Mouse (Mus musculus): Measurements from ENCODE around the gene Mblac2. TPM values are rescaled to one million over a fixed set of nuclear protein-coding genes. Genes with fewer than 3 reads are reported as not detected.
A peak's percentile ranks its signal among the peaks of the same experiment; 100 is the strongest.
"Not testable (repeated sequence)": the region's sequence is repeated elsewhere in the genome, so short reads cannot be mapped to it uniquely, and the experiment has no call there.

Gene Mblac2
- total RNA-seq (2021) = 1 to 10 TPM; 2.5 to 3.1 TPM

DNA sequence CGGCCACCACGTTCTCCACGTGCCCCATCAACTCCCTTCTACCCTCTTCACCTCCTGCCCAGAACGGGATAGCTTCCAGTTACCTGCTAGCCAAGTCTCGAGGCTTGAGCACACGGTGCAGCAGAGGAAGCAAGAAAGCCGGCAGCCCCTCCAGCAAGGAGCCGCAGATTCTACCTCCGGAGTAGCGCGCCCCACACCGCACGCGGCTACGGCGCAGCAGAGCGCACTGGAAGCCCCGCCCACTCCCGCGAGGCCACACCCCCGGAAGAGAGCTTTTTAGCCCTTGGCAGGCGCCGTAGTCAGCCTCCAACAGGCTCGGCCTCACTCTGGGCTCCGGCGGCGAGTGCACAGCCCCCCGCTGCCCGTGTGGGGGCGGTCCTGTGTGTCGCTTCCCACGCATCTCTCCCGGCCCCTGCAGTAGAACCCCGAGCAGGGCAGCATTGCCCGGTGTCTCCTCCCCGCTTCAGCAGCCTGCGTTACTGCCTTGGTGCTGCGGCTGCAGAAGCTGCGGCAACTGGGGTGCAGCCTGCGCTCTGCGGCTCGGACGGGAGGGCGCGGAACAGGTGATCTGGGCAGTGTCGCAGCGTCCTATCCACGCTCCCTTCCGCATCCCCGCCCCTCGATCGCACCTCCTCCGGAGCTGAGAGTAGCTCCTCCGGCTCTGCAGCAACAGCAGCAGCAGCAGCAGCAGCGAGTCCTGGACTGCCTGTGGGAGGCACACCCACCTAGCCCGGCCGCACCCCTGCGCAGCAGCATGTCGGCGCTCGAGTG is at the start of gene Mblac2, which contains the start of gene Polr3g:
Mblac2 (plus strand) TSS at position 567 of the 771 bp plus-strand sequence.
Polr3g (minus strand) TSS at position 239 of the 771 bp plus-strand sequence.
- intact Hi-C loops (cut with DNase I) = loop anchor here (5.0 kb wide), 1 partner anchor 46 kb away; no protein-coding TSS in a partner anchor

DNA sequence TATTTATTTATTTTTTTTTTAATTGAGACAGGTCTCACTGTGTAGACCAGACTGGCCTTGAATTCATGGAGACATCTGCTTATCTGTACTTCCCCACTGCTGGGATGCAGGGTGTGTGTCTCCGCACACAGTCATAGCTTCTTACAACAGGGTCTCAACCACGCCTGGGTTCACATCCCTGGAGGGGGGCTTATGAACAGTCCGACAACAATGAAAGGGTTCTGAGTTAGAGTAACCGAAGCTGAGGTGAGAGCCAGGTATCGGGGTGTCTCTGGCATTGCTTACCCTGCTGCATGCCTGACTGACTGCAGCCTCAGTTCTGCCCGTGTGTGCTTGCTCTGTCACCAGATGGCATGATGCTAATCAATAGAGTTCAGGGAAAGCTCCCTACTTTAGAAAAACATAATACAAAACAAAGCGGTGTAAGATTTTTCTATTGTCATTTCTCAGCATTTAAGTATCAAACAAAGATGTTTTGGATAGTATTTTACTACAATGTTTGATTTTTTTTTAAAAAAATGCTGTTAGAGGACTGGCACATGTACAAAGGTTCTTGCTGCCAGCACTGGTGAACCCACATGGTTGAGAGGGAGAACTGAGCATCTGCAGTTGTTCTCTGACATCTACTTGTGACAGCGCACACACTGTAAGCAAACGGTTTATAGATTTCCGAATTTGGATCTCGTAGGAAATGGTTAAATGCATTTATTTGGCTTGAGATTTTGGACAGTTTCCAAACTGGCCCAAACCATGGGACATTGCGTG is 47.4 kb upstream of the Mblac2 start:
- intact Hi-C loops (cut with DNase I) = no loop called here
- DNase-seq (ENCODE audit: low spot score) = no peak

More for the DNA sequence above, at the start of gene Mblac2, which contains the start of gene Polr3g:
- peak; percentile 84 for DNase-seq (ENCODE audit: low spot score)

DNA sequence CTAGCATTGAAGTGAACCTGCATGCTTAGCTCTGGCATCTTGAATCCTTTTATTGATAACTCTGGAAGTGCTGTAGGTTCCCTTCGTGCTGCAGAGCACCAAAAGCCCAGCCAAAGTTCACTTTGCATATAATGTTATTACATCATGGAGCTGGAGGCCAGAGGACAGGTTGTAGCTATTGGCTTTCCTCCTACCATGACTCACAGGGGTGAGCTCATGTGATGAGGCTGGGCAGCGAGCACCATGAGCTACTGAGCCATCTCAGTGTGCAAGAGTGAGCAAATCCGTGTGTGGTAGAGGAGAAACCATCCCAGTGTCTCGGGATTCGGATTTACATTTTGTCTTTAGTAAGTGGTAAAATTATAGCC is 46.8 kb upstream of the Mblac2 start:
- intact Hi-C loops (cut with DNase I) = no loop called here
- no peak for DNase-seq (ENCODE audit: low spot score)

DNA sequence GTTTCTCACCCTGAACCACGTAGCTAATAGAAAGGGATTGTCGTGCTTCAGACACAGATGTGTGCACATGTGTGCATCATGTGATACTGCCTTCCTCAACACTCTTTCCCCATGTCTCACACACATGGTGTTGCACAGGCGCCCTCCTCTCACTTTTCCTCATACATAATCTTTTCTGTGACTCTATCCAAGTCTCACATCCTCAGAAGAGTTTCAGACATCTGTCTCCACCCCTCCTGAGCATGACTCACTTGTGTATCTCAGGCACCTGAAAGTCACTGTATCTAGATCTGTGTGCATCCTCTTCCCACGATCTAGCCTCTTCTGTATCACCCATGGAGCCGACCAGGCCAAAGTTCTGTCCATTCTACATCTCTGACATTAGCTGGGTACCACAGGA is 43.4 kb upstream of the Mblac2 start:
- DNase-seq (ENCODE audit: low spot score) = no peak
- intact Hi-C loops (cut with DNase I) = no loop called here

DNA sequence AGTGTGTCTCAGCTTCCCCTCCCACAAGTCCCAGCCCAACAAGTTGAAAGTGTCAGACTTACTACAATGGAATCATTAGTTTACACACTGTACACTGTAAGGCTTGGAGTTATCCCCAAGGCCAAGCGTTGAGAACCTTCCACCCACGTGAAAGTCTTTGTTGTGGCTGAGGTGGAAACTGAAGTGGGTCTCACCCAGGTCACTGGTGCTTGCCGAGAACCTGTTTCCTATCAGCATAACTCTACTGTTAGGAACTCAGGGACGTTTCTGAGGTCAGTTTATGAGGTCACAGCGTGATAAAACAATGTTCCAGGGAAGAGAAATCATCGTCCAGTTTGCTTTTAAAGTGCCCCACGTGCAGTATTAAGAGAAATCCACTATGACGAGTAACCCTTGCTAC is 35.8 kb upstream of the Mblac2 start:
- intact Hi-C loops (cut with DNase I) = no loop called here
- no peak for DNase-seq (ENCODE audit: low spot score)

DNA sequence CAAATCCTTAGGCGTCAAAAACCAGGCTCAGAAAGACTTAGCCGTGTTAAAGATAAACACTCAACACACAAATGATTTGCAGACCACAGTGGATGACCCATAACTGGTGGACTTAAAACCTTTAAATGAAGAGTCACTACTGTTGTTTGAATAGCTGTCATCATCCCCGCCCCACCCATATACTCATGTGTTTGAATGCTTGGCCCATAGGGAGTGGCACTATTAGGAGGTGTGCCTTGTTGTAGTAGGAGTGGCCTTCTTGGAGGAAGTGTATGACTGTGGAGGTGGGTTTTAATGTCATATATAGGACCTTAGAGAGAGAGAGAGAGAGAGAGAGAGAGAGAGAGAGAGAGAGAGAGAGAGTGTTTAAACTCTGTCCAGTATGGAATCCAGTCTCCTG is 28.0 kb upstream of the Mblac2 start:
- no peak for DNase-seq (ENCODE audit: low spot score)
- intact Hi-C loops (cut with DNase I) = no loop called here

DNA sequence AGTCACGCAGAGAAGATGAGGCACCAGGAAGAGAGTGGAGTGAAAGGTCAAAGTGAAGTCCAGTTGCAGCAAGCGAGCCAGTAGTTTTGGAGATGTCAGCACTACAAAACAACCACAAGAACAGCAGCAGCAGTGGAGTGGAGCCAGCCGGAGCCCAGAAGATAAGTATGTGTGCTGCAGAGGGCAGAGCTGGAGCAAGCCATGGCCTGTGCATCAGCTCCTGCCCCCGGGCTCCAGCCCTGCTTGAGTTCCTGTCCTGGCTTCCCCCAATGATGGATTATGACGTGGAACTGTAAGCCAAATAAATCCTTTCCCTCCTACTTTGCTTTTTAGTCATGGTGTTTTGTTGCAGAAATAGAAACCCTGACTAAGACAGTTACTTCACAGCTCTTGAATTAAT is 26.9 kb upstream of the Mblac2 start:
- intact Hi-C loops (cut with DNase I) = no loop called here

DNA sequence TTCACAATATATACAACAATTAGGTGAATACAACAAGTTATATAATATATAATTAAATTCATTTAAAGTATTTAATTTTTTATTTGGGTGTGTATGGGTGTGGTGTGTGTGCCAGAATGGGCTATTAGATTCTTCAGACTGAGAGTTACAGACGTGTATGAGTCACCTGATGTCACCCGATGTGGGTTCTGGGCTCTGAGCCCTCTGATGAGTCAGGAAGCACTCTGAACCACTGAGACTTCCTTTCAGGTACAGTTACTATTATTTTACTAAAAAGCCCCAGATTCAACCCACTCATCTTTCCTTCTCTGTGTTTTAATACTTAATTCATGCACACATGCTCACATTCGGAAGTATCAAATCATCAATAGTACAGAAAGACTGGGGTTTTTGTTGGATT is 26.3 kb upstream of the Mblac2 start:
- no peak for DNase-seq (ENCODE audit: low spot score)
- intact Hi-C loops (cut with DNase I) = no loop called here

More for the DNA sequence above, 26.9 kb upstream of the Mblac2 start:
- no peak for DNase-seq (ENCODE audit: low spot score)

DNA sequence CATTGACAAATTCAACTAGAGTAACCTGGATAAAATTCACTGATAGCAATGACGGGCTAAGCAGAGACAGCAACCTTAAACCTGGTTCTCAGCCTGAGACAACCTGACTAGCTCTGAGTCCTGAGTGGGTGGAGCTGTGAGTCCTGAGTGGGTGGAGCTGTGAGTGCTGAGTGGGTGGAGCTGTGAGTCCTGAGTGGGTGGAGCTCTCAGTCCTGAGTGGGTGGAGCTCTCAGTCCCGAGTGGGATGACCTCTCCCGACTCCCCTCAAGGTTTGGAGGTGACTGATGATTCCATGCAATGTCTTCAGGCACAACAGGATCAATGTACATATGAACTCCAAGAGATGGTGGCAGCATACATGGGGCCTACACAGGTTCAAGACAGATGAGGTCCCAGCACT is 21.6 kb upstream of the Mblac2 start:
- intact Hi-C loops (cut with DNase I) = no loop called here
- no peak for DNase-seq (ENCODE audit: low spot score)

DNA sequence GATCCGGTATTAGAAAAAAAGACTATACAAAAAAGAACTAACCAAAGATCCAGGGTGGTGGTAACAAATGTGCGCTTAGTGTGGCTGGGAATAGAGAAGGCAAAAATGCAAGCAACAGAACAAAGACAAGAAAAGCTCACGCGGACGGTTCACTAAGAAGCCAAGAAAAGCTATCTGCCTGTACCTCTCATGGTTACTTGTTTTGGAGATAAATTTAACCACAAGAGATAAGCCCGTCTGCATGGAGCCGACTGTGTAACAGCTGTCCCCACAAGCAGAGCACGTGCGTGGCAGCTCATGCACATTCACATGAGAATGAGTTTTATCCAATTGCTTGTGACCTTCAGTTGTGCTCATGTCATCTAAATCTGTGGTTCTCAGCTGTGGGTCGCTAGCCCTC is 20.7 kb upstream of the Mblac2 start:
- no peak for DNase-seq (ENCODE audit: low spot score)
- intact Hi-C loops (cut with DNase I) = no loop called here

DNA sequence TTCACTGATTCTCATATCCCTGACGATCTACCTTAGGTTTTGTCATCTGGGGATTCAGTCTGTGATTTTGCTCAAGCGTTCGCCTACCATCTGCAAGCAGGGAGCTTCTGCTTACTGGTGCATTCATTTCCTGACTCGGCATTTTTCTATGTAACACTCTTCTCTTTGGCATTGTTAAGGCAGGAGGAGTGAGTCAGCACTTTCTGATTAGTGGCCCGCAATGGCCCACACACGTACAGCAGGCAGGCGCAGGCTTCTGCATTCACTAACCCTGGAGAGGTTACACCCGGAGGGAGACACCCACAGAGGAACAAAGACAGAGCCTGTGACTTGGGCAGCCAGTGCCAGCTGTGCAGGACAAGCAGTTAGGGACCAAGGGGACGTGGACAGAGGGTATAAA is 19.5 kb upstream of the Mblac2 start:
- DNase-seq (ENCODE audit: low spot score) = no peak
- intact Hi-C loops (cut with DNase I) = no loop called here

DNA sequence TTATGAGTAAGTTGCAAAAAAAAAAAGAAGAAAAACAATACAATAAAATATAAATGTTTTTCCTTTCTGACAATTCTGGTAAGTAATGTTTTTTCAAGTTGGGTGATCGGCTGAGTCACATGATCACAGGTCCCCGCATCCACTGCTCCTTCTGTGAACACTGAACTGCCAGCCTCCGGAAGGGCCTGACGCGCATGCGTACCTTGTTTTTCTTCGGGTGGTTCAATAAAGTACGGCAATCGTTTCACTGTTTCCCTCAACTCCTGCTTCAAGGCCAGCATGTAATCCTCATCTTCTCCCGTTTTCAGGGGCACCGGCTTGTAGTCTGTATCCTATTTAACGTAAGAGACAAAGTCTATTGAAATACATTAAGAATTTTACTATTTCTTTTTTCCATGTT is 16.7 kb upstream of the Mblac2 start:
- intact Hi-C loops (cut with DNase I) = no loop called here
- no peak for DNase-seq (ENCODE audit: low spot score)

DNA sequence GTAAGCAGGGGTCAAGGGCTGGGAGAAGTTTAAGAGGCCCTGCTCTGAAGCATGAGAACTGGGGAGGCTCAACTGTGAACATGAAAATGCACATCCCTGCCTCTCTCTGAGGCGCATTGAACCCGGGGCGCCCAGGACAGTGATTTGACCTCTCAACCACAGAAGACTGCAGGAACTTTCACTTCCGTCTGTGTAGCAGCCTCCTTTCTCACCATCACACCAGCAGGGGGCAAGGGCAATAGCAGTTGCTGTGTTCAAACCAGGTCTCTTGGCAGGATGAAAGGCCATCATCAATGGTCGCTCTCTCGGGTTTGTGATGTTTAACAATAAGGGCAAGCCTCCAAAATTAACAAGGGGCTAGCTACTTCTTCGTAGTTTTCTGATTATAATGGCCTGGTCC is 8.0 kb upstream of the Mblac2 start:
- no peak for DNase-seq (ENCODE audit: low spot score)
- intact Hi-C loops (cut with DNase I) = no loop called here

DNA sequence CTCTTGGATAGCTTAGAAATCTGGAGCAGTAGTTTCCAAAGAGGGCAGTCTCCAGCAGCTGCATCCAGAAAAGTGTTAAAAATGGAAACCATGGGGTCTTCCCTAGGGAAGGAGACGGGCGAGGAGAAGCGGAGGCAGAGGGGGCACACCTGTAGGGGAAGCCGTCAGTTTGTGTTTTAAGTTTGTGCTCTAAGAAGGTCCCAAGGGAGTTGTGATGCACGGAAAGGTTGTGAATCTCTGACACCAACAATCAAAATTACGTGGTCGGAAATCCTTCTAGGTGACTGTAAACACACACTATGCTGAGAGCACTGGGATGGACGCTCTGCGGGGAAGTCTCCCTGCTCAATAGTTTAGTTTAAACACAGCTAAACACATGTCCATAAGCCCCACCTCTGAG is 7.5 kb upstream of the Mblac2 start:
- DNase-seq (ENCODE audit: low spot score) = no peak
- intact Hi-C loops (cut with DNase I) = no loop called here

DNA sequence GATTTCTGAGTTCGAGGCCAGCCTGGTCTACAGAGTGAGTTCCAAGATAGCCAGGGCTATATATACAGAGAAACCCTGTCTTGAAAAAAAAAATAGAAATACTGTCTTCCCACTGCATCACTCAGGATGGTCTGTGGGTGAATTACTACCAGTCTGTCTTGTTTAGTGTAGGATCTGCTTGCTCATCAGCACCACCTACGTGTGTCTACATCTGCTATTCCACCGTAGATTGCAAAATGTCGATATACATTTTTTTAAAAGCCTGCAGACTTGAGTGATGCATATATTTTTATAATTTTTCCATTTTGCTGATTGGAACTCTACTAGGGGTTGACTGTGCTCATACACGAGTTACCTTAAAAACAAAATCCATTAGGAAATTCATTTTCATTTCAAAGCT is 4.8 kb upstream of the Mblac2 start:
- no peak for DNase-seq (ENCODE audit: low spot score)
- intact Hi-C loops (cut with DNase I) = no loop called here

DNA sequence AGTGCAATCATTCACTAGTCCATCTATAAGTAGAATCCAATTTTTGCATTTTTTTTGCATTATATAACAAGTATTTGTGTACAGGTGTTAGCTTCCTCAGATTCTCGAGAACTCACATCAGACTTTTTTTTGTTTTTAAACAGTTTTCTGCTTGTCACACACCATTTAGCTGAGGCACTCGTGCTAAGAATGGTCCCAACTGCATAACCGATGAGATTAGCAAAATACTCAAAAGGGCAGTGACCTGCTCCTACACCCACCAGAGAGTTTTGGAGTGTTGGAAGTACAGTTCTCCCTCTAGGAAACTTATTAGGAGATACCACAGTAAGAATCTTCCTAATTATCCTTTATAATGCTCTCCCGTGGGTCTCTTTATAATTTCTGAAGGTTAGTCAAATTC is 1.3 kb upstream of the Mblac2 start:
- no peak for DNase-seq (ENCODE audit: low spot score)
- intact Hi-C loops (cut with DNase I) = loop anchor here (2.0 to 5.0 kb wide), 2 partner anchors 47 to 51 kb away; no protein-coding TSS in a partner anchor

DNA sequence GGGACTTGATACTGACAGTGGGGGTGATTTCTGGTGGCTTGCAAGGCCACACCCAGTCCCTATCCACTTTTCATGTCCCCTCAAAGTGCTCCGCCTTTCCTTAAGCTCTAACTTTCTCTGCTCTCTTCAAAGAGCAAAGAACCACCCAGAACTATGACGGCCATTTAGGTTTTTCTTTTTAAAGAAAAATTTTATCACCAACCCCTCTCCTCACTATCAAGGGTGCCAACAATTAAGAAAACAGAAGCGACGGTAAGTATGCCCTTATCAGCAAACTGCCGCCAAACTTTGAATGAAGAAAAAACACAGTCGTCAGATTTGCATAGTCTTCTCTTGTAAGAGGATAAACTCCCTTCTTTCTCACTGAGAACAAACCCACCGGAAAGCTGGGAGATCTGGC is 875 bp upstream of the Mblac2 start:
- DNase-seq (ENCODE audit: low spot score) = no peak
- intact Hi-C loops (cut with DNase I) = loop anchor here (5.0 kb wide), 1 partner anchor 47 kb away; no protein-coding TSS in a partner anchor

DNA sequence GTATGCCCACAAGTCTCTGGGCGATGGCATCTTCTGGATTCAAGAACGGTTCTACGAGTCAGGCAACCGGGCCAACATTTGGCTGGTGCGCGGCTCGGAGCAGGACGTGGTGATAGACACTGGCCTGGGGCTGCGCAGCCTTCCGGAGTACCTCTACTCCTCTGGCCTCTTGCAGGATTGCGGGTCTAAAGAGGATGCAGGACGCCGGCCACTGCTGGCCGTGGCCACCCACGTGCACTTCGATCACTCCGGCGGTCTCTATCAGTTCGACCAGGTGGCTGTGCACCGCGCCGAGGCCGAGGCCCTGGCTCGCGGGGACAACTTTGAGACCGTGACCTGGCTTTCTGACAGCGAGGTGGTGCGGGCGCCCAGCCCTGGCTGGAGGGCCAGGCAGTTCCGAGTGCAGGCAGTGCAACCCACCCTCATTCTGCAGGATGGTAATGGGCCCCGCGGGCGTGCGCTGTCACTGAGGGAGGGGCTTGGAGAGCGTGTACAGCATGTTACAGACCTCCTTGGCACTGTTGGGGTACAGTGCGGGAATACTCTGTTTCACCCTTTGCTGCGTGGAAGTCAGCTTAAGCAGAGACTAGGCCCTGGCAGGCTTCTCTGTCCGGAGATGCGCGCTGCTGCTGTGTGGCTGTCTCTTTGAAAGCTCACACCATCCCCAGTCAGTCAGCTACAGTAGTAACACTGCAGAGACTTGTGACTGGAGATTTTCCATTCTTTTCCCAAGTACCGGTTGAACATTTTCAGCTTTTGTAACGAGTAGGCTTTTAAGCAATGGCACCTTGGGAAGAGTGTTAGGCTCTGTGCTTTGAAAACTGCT is 618 bp downstream of the Mblac2 start:
- no peak for DNase-seq (ENCODE audit: low spot score)
- intact Hi-C loops (cut with DNase I) = loop anchor here (5.0 kb wide), 1 partner anchor 46 kb away; no protein-coding TSS in a partner anchor

DNA sequence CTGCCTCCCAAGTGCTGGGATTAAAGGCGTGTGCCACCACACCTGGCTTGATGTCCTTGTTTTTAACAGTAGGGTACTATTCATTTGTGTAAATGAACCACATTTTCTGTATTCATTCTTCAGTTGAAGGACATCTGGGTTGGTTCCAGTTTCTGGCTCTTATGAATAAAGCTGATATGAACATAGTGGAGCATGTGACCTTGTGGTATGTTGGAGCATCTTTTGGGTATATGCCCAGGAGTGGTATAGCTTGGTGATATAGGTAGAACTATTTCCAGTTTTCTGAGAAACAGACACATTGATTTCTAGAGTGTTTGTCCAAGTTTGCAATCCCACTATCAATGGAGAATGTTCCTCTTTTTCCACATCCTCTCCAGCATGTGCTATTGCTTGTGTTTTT is 2.8 kb downstream of the Mblac2 start:
- no peak for DNase-seq (ENCODE audit: low spot score)
- intact Hi-C loops (cut with DNase I) = loop anchor here (5.0 kb wide), 1 partner anchor 43 kb away; no protein-coding TSS in a partner anchor

DNA sequence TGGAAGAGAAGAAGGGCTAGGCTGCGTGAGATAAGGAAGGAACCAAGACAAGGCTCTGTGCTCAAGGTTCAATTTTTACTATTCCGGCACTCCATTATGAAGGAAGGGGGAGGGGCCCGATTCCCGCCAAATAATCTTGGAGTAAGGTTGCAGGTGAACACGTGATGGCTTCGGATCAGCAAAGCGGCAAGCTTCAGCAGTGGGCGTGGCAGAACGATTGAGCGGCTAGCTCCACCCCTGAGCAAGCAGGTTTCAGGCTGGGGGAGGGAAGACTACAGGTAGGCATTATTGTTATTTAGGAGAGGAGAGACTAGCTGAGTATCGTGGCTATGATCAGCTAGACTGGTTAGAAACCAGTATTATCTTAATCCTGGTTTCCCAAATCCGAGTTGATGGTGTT is 17.0 kb downstream of the Mblac2 start:
- DNase-seq (ENCODE audit: low spot score); intact Hi-C loops (cut with DNase I): not testable (repeated sequence)

Measured in heart, postnatal 25 days (tissue).